Mouse (Mus musculus): ENCODE results near the gene Unc45a.
A peak's percentile ranks its signal among the peaks of the same experiment; 100 is the strongest.

Unc45a gene

DNA sequence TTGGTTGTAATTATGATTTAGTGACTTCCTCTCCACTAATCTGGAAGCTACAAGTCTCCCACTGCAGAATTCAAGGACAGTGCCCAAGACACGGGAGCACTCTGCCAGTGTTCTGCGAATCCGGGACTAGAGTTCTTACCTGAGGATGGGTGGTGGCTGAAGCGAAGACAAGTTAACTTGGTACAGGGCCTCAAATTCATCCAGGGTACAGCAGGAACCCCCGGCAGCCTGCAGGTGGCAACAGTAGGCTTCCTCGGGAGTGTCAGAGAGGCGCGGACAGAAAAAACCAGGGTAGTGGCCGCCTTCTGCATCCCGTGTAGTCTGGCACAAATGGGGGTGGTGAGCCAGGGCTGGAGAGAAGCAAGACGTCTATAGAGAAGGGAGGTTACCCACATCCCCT is at the start of gene Unc45a:
TSS of gene Unc45a (minus strand) at position 213 of the 400 bp plus-strand sequence.
- peak; percentile 79 to 85 for DNase-seq

DNA sequence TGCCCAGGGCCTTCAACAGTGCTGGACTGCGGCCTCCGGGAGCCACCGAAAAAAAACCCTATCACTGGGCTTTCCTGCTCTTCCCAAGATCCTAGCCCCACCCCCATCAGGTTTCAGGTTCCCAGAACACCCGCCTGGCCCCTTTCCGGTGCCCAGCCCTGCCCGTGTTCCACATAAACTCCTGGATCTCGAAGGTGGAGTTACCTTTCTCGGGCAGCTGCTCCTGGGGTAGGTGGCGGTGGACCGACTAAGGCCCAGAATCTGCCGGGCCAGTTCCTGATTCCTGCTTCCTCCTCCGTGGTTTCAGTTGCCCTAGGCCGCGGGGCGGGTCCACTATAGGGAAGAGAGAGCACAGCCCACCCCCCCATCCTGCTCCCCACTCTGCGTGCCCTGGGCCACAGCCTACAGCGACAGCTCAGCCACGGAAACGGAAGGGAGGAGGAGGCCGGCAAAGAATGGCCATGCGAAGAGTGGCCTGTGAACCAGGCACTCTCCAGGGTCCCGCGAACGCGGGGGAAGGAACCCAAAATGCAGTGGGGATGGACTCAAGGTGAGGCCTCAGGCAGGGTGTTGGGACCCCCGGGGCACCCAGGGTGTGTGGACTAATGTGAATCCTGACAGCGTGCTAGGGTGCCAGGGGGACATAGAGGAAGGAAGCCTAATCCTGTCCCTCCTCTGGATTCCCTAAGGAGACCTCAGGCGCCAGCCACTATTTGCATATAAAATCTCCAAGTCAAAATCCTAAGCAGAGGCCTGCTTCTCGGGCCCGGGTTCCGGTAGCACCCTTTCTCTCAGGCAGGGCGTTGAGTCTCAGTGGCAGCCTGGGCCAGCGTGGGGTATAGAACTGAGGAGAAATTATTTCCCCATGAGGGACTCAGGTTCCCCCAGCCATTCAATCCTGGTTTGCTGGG is 47.1 kb upstream of the Unc45a start, which contains the start of gene Fes:
TSS of gene Fes (minus strand) at position 314 of the 911 bp plus-strand sequence.
- peak; percentile 77 to 88 for DNase-seq

DNA sequence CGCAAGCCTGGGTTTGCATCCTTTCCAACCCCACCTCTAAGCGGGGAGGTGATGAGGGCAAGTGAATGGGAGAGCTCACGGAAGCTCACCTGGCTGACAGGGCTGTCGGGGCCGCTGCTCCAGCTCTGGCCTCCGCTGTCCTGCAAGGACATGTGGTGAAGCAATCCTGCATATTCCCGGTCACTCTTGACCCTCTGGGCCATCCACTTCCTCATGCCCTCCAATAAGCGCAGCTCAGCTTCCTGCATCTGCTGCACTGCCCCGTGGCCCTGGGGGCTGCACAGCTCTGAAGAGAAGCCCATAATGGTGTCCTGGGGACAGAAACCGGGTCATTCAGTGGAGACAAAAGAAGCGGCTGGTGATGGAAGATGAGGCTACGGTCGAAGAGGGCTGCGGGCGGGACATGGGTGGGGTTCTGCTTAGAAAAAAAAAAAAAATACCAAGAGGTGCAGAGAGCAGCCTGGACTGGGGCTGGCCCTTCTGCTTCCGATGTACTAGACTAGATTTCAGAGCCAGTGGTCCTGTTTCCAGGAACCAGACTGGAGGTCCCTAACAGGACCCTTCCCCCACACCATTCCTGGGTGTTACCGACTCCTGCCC is 46.3 kb upstream of the Unc45a start:
- peak in 1 of 2 experiments; percentile 26 for DNase-seq

DNA sequence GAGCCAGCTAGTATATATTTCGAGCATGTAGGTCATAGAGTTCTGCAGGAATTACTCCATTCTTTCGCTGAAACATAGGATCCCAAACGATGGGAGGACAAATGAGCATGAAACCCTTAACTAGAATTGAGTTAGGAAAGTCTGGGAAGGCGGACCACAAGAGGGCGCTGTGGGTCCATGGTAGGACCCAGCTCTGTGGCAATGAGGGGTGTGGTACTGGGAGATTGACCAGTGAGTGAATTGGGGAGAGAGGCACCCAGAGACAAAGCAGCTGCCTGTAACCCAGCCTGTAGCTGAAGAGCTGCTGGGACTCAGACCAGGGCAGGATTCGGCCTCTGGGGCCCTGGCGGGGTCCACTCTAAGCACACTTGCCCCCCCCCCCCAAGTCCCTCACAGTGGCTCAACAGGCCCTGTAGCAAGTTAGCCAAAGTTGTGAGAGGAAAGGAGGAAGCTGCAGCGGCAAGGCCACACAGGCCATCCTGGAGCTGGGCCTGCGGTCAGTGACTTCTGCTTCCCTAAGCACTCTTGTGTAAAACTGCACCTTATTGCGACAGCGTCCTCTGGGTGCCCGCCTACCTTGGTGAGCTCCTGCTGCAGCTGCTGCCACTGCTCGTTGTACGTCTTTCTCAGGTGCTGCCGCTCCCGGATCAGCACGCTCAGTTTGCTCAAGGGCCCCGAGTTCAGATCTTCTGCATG is 45.6 kb upstream of the Unc45a start:
- DNase-seq = peak; percentile 90 to 98

DNA sequence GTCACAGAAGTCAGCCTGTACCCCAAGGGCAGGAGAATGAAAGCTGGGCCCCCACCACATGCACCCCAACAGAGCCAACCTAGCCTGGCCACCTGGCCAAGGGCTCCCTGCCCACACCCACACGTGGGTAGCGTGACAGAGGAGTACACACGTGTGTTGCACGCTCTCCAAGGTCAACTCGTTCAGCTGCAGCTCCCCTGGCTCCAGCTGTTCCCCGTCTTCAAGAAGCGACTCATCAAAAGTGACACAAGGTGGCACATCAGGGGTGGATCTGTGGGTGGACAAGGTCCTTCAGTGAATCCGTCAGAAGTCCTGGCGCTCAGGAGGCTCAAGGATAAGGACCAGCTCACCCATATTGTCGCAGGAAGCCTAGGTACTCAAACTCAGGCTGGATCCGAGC is 42.1 kb upstream of the Unc45a start:
- DNase-seq = no peak

DNA sequence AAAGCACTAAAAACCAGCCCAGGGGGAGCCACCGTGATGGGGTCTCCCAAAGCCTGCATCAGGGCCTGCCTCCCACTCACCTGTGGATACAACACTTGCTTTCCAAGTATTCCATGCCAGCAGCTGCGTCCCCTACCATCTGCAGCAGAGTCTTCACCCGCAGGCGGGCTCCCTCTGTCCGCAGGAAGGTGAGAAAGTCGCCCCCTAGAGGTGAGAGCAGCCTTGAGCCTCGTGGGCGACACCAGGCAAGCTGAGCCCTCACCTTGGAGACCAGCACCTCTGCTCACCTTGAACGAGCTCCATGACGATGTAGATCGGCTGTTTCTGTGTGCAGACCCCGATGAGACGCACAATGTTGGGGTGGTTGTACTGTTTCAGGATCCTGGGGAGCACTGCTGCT is 38.7 kb upstream of the Unc45a start:
- DNase-seq = peak; percentile 55 to 60

DNA sequence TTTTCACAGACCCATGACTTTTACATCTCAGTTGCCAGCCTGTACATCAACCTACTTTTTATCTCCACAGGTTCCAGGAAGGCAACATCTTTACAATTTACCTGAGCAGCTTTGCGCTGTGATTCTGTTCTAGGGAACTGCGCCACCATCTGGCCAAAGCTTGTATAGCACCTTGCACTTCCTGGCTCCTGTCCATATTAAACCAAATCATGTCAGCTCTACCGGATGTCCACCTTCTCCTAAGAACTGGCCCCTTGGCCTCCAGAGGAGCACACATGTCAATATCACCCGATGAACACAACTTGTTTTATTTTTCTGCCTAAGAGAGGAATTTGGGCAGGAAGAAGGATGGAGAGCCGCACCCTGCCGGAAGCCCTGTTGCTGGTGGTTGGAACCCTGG is 36.7 kb upstream of the Unc45a start:
- peak; percentile 65 to 82 for DNase-seq

DNA sequence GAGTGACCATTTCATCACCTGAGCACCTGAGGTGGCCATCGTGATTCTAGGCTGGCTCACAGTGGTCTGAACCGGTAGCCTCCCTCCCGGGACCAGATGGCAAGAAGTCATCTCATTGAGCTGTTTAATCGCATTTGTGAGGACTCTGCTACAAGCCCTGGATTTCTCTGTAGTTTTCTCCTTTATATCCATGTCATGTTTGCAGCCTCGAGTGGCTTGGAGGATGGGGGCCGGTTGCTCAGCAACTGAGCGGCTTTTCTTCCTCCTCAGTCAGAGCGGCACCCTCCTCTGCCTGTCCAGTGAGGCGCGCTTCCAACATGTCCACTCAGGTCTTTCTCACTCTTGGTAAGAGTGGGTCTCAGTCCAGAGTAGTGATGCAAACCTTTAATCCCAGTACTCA is 35.4 kb upstream of the Unc45a start:
- DNase-seq = no peak

DNA sequence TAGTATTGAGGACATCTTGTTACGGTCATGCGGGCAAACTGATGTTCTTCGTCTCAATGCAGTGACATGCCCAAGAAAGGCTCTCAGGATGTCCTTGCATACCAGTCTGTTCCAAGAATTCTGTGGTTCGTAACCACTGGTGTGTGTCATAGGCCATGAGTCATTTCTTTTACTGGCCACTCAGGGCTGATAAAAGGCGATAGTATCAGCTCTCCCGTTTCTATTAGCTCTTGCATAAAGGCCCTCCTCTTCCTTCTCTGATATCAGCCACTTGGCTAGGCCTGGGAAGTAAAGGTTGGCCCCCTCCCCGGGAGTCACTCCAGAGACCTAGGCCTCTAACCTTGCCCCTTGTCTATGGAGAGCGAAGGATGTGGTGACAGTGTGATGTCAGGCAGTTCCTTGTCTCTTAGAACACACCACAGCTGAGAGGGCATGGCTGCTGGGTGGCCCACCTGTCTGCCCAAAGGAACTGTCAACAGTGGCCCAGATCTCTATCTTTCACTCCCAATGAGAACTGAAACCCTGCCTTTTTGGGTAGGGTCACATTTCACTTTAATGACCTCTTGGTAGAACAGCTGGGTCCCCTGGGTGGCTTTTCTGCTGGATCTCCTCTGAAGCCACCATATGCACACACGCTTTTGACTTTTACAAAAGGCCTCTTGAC is 34.7 kb upstream of the Unc45a start:
- no peak for DNase-seq

DNA sequence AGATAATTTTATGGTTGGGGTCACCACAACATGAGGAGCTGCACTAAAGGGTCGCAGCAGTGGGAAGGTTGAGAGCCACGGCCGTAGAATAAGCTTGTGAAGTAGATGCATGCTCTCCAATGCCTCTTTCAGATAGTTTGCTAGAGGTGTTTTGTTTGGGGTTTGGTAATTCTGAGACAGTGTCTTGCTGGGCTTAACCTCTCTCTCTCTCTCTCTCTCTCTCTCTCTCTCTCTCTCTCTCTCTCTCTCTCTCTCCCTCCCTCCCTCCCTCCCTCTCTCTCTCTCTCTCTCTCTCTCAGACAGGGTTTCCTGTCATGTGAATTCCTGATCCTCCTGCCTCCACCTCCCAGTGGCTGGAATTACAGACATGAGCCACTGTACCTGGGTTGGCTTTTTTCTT is 33.9 kb upstream of the Unc45a start:
- DNase-seq = no peak

DNA sequence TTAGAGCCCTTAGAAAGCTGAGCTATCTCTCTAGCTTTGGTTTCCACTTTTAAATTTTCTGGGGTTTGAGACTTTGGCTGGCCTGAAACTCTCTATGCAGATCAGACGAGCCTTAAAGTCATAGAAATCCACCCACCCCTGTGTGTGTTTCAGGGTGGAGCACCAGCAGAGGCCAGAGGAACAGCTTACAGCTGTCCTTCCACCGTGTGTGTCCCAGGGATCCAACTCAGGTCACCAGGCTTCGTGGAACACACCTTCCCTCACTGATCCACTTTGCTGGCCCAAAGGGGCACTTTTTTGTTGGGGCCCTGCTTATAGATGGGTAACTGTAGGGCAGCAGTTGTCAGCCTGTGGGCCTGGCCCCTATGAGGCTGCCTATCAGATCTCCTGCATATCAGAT is 33.5 kb upstream of the Unc45a start:
- DNase-seq = no peak

DNA sequence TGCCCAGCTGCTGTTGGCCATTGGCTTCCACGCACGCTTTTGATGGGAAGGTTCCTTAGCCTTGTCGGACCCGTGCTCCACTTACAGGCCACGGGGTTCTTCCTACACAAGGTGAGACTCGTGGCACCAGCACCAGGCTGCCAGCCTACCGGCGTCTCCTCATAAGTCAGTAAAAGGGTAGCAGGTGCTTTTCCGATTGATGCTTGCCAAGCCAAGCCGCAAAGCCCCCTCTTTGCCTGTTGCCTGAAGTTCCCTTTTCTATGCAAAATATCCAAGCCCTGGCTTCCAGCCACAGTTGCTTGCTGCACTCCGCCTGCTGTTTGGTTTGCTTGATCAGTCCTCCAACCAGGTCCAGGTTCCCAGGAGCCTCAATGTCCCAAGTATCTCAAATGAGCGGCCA is 33.0 kb upstream of the Unc45a start:
- no peak for DNase-seq

DNA sequence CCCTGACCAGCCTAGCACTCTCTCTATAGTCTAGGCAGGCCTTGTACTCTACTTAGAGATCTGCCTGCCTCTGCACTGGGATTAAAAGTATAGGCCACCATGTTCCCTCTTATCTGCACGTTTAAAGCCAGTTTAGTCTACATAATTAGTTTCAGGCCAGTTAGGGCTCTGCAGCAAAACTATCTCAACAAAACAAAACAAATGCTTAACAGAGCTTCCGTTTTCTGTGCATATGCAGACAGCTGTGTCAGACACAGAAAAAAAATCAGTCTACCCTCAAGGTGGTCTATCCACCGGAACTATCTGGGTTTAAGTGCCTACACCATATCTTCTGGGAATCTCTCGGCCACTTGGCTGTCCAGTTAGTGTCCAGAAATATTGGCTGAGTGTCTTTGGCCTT is 32.5 kb upstream of the Unc45a start:
- DNase-seq = no peak

DNA sequence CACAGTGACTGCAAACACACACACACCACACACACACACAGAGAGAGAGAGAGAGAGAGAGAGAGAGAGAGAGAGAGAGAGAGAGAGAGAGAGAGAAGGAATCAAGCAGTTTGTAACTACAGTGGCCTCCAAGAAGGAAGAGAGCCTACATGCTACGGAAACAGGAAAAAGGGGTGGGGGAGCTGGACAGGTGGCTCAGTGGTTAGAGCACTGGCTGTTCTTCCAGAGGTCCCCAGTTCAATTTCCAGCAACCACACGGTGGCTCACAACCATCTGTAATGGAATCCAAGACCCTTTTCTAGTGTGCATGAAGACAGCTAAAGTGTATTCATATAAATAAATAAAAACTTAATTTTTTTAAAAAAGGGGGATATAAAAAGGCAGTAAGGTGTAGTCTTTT is 31.9 kb upstream of the Unc45a start:
- no peak for DNase-seq

DNA sequence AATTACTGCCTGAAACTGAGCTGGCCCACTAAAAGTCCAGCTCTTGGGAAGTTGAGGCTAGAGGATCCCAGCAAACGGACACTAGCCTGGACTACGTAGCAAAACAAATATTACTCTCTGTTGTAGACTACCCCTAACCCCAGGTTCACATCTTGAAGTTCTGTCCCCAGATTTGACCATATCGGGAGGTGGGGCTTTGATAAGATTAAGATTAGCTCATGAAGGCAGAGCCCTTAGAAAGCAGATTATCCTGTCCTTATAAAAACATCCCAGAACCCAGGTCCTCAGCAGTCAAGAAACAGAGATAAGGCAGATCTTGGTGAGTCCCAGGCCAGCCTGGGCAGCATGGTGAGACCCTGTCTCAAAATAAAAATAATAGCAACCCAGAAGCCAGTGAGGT is 31.4 kb upstream of the Unc45a start:
- DNase-seq = no peak

DNA sequence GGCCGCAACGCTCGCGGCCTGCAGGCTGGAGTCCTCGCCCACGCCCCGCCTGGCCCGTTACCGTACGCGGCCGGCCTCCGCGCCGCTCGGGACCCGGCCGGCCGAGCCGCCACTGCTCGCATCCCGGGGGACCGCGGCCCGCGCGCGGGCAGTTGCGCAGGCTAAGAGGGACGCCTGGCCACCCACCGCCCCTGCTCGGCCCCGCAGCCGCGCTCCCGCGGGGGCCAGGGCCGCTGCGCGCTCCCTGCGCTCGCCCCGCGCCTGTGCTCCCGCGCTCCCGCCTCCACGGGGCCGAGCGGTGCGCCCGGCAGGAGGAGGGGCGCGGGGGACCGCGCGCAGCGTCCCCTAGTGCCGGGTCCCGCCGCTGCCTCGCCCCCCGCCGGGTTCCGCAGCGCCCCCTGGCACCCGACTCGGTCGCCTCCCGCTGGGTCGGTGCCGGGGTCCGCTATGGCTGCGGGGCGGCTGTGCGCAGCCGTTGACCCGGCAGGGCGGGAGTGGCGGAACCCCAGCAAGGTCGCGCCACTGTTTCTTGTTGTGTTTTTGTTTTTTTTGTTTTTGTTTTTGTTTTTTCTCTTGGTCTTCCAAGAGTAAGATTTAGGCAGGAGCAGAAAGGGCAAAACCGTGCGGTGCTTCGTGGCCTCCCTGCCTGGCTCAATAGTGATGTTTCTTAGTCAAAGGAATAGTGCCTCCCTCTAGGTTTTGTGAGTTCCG is 30.4 kb upstream of the Unc45a start, which contains the start of gene Man2a2:
TSS of gene Man2a2 (minus strand) at position 335 of the 711 bp plus-strand sequence.
- DNase-seq = peak; percentile 71 to 84

DNA sequence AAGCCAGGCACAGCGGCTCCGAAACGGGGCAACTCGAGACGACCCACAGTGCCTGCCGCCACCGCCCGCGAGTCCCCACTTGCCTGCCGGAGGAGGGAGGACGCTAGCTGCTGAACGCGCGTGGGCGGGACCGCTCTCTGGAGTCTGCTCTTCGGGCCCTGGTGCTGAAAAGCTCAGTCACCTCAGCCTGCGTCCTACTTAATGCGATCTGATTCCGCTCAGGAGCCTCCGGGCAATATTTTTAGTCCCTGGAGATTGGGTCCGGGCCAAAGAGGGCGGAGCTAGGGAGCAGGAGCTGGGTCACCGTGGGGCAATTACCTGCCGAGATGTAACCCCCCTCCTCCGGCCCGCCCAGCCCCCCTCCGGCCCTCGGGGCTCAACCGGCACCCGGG is 29.8 kb upstream of the Unc45a start:
- peak; percentile 89 to 91 for DNase-seq

DNA sequence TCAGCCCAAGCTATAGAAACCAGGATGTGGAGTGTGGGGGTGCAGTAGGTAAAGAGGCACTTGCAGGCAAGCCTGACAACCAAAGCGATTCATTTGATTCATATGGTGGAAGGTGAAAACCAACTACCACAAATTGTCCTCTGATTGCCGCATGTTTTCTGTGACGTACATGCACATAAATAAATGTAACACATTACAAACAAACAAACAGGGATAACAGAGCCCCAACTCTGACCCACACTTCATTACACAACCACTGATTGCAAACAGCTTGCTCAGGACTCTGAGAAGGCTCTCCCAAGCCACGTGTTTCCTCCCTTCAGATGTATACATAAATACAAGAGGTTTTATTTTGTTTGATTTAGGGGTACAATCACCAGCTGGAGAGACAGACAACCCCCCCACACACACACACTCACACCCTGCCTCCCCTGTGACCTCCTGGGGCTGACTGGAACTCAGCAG is 29.2 kb upstream of the Unc45a start:
- DNase-seq = no peak

DNA sequence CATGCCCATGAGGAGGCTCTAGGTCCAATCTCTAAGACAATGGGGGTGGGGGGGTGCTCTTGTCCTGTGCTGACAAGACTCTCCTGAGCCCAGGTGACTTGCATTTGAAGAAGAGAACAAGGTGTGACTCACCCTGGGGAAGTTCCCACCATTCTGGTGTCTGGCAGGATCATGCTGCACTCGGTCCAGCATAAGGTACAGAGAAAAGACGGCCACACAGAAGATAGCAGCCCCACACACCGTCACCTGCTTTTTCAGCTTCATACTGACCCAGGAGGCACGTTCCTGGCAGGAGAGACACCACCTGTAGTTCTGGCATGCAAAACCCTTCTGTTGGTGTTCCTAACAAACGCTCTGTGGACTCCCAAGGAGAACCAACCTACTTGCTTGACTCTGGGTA is 28.7 kb upstream of the Unc45a start:
- DNase-seq = no peak

DNA sequence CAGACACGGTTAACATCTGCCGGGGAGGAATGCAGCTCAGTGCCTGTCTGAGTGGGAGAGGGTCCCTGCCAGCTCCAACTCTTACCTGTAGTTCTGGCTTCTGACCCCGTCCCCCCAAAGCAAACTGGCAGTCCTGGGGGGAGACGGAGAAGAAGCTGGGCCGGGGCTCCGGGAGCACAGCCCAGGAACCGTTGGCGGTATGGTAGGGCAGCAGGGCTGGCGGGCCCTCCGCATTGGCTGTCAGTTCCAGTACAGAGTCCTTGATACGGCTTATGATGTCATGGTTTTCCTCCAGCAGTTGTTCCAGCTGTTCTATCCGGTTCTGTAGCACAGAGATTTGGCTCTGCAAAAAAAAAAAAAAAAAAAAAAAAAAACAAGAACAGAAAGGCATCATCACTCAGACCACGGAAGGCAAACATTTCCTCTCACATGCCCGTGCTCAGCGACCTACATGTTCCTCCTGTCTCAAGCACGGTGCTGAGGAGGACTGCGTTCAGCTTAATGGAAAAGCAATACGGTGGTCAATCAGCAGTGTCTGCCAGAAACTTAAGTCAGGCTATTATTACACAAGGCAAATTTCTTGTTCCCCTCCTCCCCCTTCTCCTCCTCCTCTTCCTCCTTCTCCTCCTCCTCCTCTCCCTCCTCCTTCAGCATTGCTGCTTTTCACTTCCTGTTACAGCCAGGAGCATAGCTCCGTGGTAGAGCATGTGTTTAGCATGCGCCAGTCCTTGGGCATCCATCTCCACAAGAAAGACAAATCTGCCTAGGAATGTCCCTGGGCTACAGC is 28.0 kb upstream of the Unc45a start:
- no peak for DNase-seq

DNA sequence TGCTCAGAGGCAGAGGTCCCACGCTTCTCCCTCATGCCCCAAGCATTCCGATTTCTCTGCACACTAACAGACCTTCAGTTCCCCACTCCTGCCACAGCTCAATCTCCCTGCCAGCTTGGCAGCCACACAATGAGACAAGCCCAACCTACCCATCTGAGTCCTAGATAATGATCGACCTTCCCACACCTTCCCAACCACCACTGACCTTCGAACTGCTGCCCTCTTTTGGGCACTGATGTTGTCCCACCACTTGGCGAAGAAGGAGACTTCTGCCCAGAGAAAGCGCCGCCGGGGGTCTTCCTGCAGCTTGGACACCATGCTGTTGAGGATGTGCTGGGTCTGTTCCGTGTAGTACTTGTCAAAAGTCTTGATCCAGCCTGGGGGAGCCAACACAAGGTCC is 27.2 kb upstream of the Unc45a start:
- DNase-seq = peak in 1 of 2 experiments; percentile 45

Data from kidney, postnatal 25 days (tissue).